30 mouse cellular contexts compared by ENCODE assay signal in genomic region chr15:28070221-28070620, GRCm38 (mm10). TPM values are rescaled to one million over a fixed set of nuclear protein-coding genes. Genes with fewer than 3 reads are reported as not detected.
DNase-seq lines count a peak whose midpoint lies in the region; ATAC-seq and TF ChIP-seq lines count a peak whose summit lies in the region.
"Had no signal": no experiment of that assay in that cellular context is flagged by ENCODE, and none has a peak within 500 bp of the region (broad histone marks: within the 10 kb centered on the region; RNA-seq: fewer than 3 reads in every experiment).

No protein-coding gene starts in this region.

- H3K4me2 ChIP-seq in embryonic facial prominence, embryonic 14.5 days (ENCODE audit: low read depth, low read length): 0 out of 2 replicates have a peak overlapping the region, but pooled peaks have one; percentile 43
- 0 out of 2 replicates have a peak overlapping the region, but pooled peaks have one; percentile 17 for H3K4me2 ChIP-seq in liver, embryonic 16.5 days (ENCODE audit: low read depth, low read length)
- H3K4me2 ChIP-seq in liver, embryonic 11.5 days: no peak overlapping the region
- H3K4me2 ChIP-seq in kidney, postnatal 0 days (ENCODE audit: low read length): peak overlapping the region; percentile 37
- H3K4me2 ChIP-seq: forebrain, embryonic 15.5 days had no signal

- WGBS in embryonic facial prominence, embryonic 14.5 days: 52% methylated on average over 5 of the region's 5 CpGs
- WGBS in embryonic facial prominence, embryonic 10.5 days: 57% methylated on average over 5 of the region's 5 CpGs
- 45% methylated on average over 5 of the region's 5 CpGs for WGBS in kidney, adult 2 months
- WGBS in liver, embryonic 16.5 days (ENCODE audit: insufficient replicate concordance): 48% methylated on average over 5 of the region's 5 CpGs
- WGBS in liver, embryonic 11.5 days: 59% methylated on average over 5 of the region's 5 CpGs
- WGBS in kidney, postnatal 0 days: 49% methylated on average over 5 of the region's 5 CpGs
- 66% methylated on average over 5 of the region's 5 CpGs for WGBS in limb, embryonic 10.5 days

- no peak overlapping the region for H3K4me3 ChIP-seq in embryonic facial prominence, embryonic 14.5 days (ENCODE audit: low read depth, low read length)
- H3K4me3 ChIP-seq in embryonic facial prominence, embryonic 10.5 days: no peak overlapping the region
- H3K4me3 ChIP-seq in kidney, adult 2 months (ENCODE audit: insufficient read depth, low read depth, low read length): peak overlapping the region; percentile 54
- H3K4me3 ChIP-seq in liver, embryonic 16.5 days (ENCODE audit: low read depth, low read length): no peak overlapping the region
- H3K4me3 ChIP-seq in liver, embryonic 11.5 days (ENCODE audit: low read depth, low read length): no peak overlapping the region
- no peak overlapping the region for H3K4me3 ChIP-seq in kidney, postnatal 0 days (replicated peaks; ENCODE audit: low read depth, low read length)
- H3K4me3 ChIP-seq in limb, embryonic 10.5 days: no peak overlapping the region
- H3K4me3 ChIP-seq: embryonic facial prominence, embryonic 12.5 days; forebrain, embryonic 15.5 days; intestine, embryonic 15.5 days; liver, embryonic 13.5 days had no signal

- no peaks in the 10 kb centered on the region for H3K4me1 ChIP-seq in embryonic facial prominence, embryonic 14.5 days (ENCODE audit: control insufficient read depth, insufficient read depth, low read length)
- H3K4me1 ChIP-seq in embryonic facial prominence, embryonic 10.5 days: 0 out of 2 replicates have a peak, but pooled peaks cover 5% of the 10 kb centered on the region
- no peaks in the 10 kb centered on the region for H3K4me1 ChIP-seq in kidney, adult 2 months (ENCODE audit: control insufficient read depth, insufficient read depth, low read length)
- no peaks in the 10 kb centered on the region for H3K4me1 ChIP-seq in liver, embryonic 16.5 days (ENCODE audit: control insufficient read depth, low read depth, low read length)
- no peaks in the 10 kb centered on the region for H3K4me1 ChIP-seq in liver, embryonic 11.5 days (replicated peaks; ENCODE audit: control insufficient read depth, insufficient read depth, low read length)
- H3K4me1 ChIP-seq in kidney, postnatal 0 days (replicated peaks; ENCODE audit: insufficient read depth, low read length): no peaks in the 10 kb centered on the region
- no peaks in the 10 kb centered on the region for H3K4me1 ChIP-seq in limb, embryonic 10.5 days
- H3K4me1 ChIP-seq: forebrain, embryonic 15.5 days; heart, embryonic 13.5 days; intestine, embryonic 15.5 days; liver, embryonic 13.5 days had no signal

- H3K27ac ChIP-seq in embryonic facial prominence, embryonic 14.5 days (replicated peaks; ENCODE audit: low read depth, low read length): no peak overlapping the region
- H3K27ac ChIP-seq in embryonic facial prominence, embryonic 10.5 days (replicated peaks): no peak overlapping the region
- H3K27ac ChIP-seq in kidney, adult 2 months (ENCODE audit: insufficient read depth, low read depth, low read length): peak overlapping the region; percentile 95
- H3K27ac ChIP-seq in liver, embryonic 16.5 days (ENCODE audit: low read length): no peak overlapping the region
- no peak overlapping the region for H3K27ac ChIP-seq in liver, embryonic 11.5 days (ENCODE audit: low read depth, low read length)
- no peak overlapping the region for H3K27ac ChIP-seq in kidney, postnatal 0 days
- H3K27ac ChIP-seq in limb, embryonic 10.5 days: no peak overlapping the region
- H3K27ac ChIP-seq: embryonic facial prominence, embryonic 12.5 days; forebrain, embryonic 10.5 days; forebrain, embryonic 15.5 days; heart, adult 2 months; heart, embryonic 13.5 days; hindbrain, embryonic 10.5 days; hindbrain, postnatal 0 days; intestine, embryonic 15.5 days; liver, embryonic 13.5 days had no signal

- H3K9ac ChIP-seq in embryonic facial prominence, embryonic 14.5 days (ENCODE audit: low read depth, low read length): no peak overlapping the region
- no peak overlapping the region for H3K9ac ChIP-seq in liver, embryonic 16.5 days (ENCODE audit: low read depth, low read length)
- H3K9ac ChIP-seq in liver, embryonic 11.5 days (ENCODE audit: low read depth, low read length): no peak overlapping the region
- H3K9ac ChIP-seq in kidney, postnatal 0 days (ENCODE audit: low read depth, low read length): no peak overlapping the region
- H3K9ac ChIP-seq: embryonic facial prominence, embryonic 12.5 days; forebrain, embryonic 15.5 days; intestine, embryonic 15.5 days; liver, embryonic 13.5 days; lung, embryonic 14.5 days had no signal

- no peaks in the 10 kb centered on the region for H3K27me3 ChIP-seq in embryonic facial prominence, embryonic 14.5 days (replicated peaks; ENCODE audit: control insufficient read depth, insufficient read depth, low read length)
- peaks cover 17% of the 10 kb centered on the region for H3K27me3 ChIP-seq in embryonic facial prominence, embryonic 10.5 days (replicated peaks; ENCODE audit: low read depth, poor library complexity, severe bottlenecking)
- no peaks in the 10 kb centered on the region for H3K27me3 ChIP-seq in kidney, adult 2 months (replicated peaks; ENCODE audit: control insufficient read depth, insufficient read depth, low read length)
- H3K27me3 ChIP-seq in liver, embryonic 16.5 days (ENCODE audit: control insufficient read depth, insufficient read depth, low read depth, low read length): no peaks in the 10 kb centered on the region
- 0 out of 2 replicates have a peak, but pooled peaks cover 2% of the 10 kb centered on the region for H3K27me3 ChIP-seq in liver, embryonic 11.5 days (replicated peaks; ENCODE audit: control insufficient read depth, insufficient read depth, low read length)
- H3K27me3 ChIP-seq in kidney, postnatal 0 days (ENCODE audit: insufficient read depth, low read length): no peaks in the 10 kb centered on the region
- peaks cover 17% of the 10 kb centered on the region; the same call in 1 of the 2 replicates for H3K27me3 ChIP-seq in limb, embryonic 10.5 days (ENCODE audit: low read depth, poor library complexity, severe bottlenecking)
- H3K27me3 ChIP-seq: CH12.LX; embryonic facial prominence, embryonic 12.5 days; forebrain, embryonic 15.5 days; heart, embryonic 13.5 days; intestine, embryonic 15.5 days had no signal

- no peaks in the 10 kb centered on the region for H3K36me3 ChIP-seq in embryonic facial prominence, embryonic 14.5 days (ENCODE audit: control insufficient read depth, insufficient read depth, low read length)
- H3K36me3 ChIP-seq in embryonic facial prominence, embryonic 10.5 days (replicated peaks): no peaks in the 10 kb centered on the region
- no peaks in the 10 kb centered on the region for H3K36me3 ChIP-seq in kidney, adult 2 months (ENCODE audit: control insufficient read depth, insufficient read depth, low read length)
- no peaks in the 10 kb centered on the region for H3K36me3 ChIP-seq in liver, embryonic 16.5 days (ENCODE audit: control insufficient read depth, insufficient read depth)
- H3K36me3 ChIP-seq in liver, embryonic 11.5 days (ENCODE audit: control insufficient read depth, insufficient read depth, low read length): no peaks in the 10 kb centered on the region
- no peaks in the 10 kb centered on the region for H3K36me3 ChIP-seq in kidney, postnatal 0 days (ENCODE audit: insufficient read depth, low read length)
- H3K36me3 ChIP-seq in limb, embryonic 10.5 days: no peaks in the 10 kb centered on the region
- H3K36me3 ChIP-seq: embryonic facial prominence, embryonic 12.5 days; forebrain, embryonic 10.5 days; forebrain, embryonic 15.5 days; heart, embryonic 13.5 days; hindbrain, embryonic 10.5 days; intestine, embryonic 15.5 days; liver, embryonic 13.5 days had no signal

- TF ChIP-seq CTCF in kidney, adult 2 months (conservative IDR thresholded peaks at IDR 0.05; ENCODE audit: insufficient read depth, insufficient read length, low read depth, low read length): no peak
- TF ChIP-seq CTCF in kidney, postnatal 0 days (IDR thresholded peaks at IDR 0.05; ENCODE audit: low read depth): no peak

- no peak for ATAC-seq in embryonic facial prominence, embryonic 14.5 days (ENCODE audit: low read depth)
- ATAC-seq in liver, embryonic 16.5 days (ENCODE audit: low read depth): no peak
- no peak for ATAC-seq in liver, embryonic 11.5 days (replicated peaks; ENCODE audit: low FRiP score)
- no peak for ATAC-seq in kidney, postnatal 0 days (replicated peaks; ENCODE audit: low FRiP score, low read depth)
- ATAC-seq: forebrain, embryonic 15.5 days; hindbrain, postnatal 0 days; intestine, embryonic 15.5 days had no signal

- TF ChIP-seq POLR2A in kidney, adult 2 months (IDR thresholded peaks at IDR 0.05; ENCODE audit: low read depth, low read length): no peak

- no peaks in the 10 kb centered on the region for H3K9me3 ChIP-seq in embryonic facial prominence, embryonic 14.5 days (ENCODE audit: control insufficient read depth, low read length)
- no peaks in the 10 kb centered on the region for H3K9me3 ChIP-seq in embryonic facial prominence, embryonic 10.5 days
- no peaks in the 10 kb centered on the region for H3K9me3 ChIP-seq in liver, embryonic 16.5 days (replicated peaks; ENCODE audit: control insufficient read depth, low read length)
- H3K9me3 ChIP-seq in liver, embryonic 11.5 days (ENCODE audit: control insufficient read depth, low read length): no peaks in the 10 kb centered on the region
- no peaks in the 10 kb centered on the region for H3K9me3 ChIP-seq in kidney, postnatal 0 days (replicated peaks; ENCODE audit: low read length)
- no peaks in the 10 kb centered on the region for H3K9me3 ChIP-seq in limb, embryonic 10.5 days (replicated peaks)
- H3K9me3 ChIP-seq: embryonic facial prominence, embryonic 12.5 days; forebrain, embryonic 10.5 days; forebrain, embryonic 15.5 days; heart, embryonic 13.5 days; hindbrain, embryonic 10.5 days; intestine, embryonic 15.5 days; liver, embryonic 13.5 days had no signal

- DNase-seq in embryonic facial prominence, embryonic 14.5 days (ENCODE audit: low spot score): no peak
- DNase-seq in embryonic facial prominence, embryonic 10.5 days (ENCODE audit: low spot score): no peak
- peak; percentile 65 for DNase-seq in kidney, adult 2 months
- DNase-seq in kidney, postnatal 4 days: no peak
- DNase-seq in liver, embryonic 11.5 days (ENCODE audit: low spot score): no peak
- peak; percentile 23 for DNase-seq in kidney, postnatal 0 days (ENCODE audit: low spot score)
- no peak for DNase-seq in limb, embryonic 10.5 days (ENCODE audit: low spot score)
- DNase-seq: adrenal gland, postnatal 14 days; cerebellum, adult 11 months; cerebellum, adult 9-10 months; cerebellum, postnatal 36 days; heart, adult 2 months; heart, postnatal 14 days; liver, embryonic 13.5 days; lung, embryonic 14.5 days; lung, postnatal 14 days; midbrain, embryonic 14.5 days; right cerebral cortex, adult 18-20 months; right cerebral cortex, postnatal 4 days; thymus, adult 2 months; thymus, postnatal 36 days had no signal

RNA-seq across cellular contexts. Expression of gene Trio, which starts 44.6 kb away (rescaled TPM):
- 60.8 and 68.2 TPM in 2 replicates for polyA plus RNA-seq in embryonic facial prominence, embryonic 14.5 days (2014; fragmentation: Nextera tagmentation; extraction: Ambion mirVana)
- 24.8 and 28.8 TPM in 2 replicates for polyA plus RNA-seq in embryonic facial prominence, embryonic 10.5 days (2016; fragmentation: Nextera tagmentation; extraction: Ambion mirVana)
- 37.2 and 44.5 TPM in 2 replicates for polyA plus RNA-seq in kidney, adult 2 months (2012; rRNA removed)
- 2.7 and 3.2 TPM in 2 replicates for polyA plus RNA-seq in liver, embryonic 16.5 days (2015; fragmentation: Nextera tagmentation; extraction: Ambion mirVana)
- polyA plus RNA-seq in liver, embryonic 11.5 days (2014; fragmentation: Nextera tagmentation; extraction: Ambion mirVana): 9.4 and 14.0 TPM in 2 replicates
- polyA plus RNA-seq in kidney, postnatal 0 days (2015; fragmentation: Nextera tagmentation; extraction: Ambion mirVana): 17.4 and 19.9 TPM in 2 replicates
- polyA plus RNA-seq in limb, embryonic 10.5 days (2016; fragmentation: Nextera tagmentation; extraction: Ambion mirVana): 31.4 and 38.4 TPM in 2 replicates

Comparison
In these comparisons a context has a peak if more than half of its experiments do, and no peak if none do; other contexts are left out.
1. DNase-seq: peak in kidney, adult 2 months (single experiment) and kidney, postnatal 0 days (single experiment); none in embryonic facial prominence, embryonic 14.5 days (single experiment), embryonic facial prominence, embryonic 10.5 days (single experiment), kidney, postnatal 4 days (0 of 2), liver, embryonic 11.5 days (single experiment) and limb, embryonic 10.5 days (single experiment).